Mouse (Mus musculus) embryonic stem cell, embryonic (primary cell): ENCODE measurements at regions not wholly inside any gene's neighbourhood (a gene's known extent, or its start where the extent isn't known, plus 50 kb on each side); places are given as distances from the start of the nearest gene placed in this dataset.

Experiments used
- CTCF ChIA-PET, 4 experiments: fragments of 300-600 bp in 2 of 4; fragments of 350-600 bp in 2 of 4; sonication (Branson Sonifier 250); formaldehyde crosslinking; loops; one replicate each; lab custom pipeline; 2022; ENCODE audit warnings: inconsistent platforms in 2 of 4; lab: Charles Lee
- POLR2A ChIA-PET, 4 experiments: fragments of 300-600 bp in 2 of 4; fragments of 350-600 bp in 2 of 4; sonication (Branson Sonifier 250); formaldehyde crosslinking; loops; one replicate each; lab custom pipeline; 2022; ENCODE audit warnings: antibody characterized with exemption in 4 of 4, inconsistent platforms in 1 of 4; lab: Charles Lee

DNA sequence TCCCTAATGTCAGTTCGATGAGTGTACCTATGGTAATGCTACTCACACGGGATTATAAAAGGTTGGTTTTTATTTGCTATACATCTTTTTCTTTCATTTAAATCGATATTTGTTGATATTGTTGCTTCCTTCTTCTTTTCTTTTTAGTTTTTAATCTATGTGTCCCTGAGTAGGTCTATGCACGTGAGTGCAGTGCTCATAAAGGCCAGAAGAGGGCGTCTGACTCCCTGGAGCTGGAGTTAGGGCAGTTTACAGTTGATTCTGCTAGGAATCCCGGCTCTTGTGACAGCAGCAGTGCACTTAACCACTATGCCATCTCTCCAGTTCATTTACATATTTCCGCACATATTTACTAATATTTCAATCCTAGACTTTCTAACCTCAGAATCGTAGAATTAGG, 275.0 kb upstream of the Pabpc6 start:
- ChIA-PET CTCF (interaction anchor here in 3 of 4 experiments (0.5 to 1.6 kb wide), 10 partner anchors 10 to 1441 kb away, joined by 3 to 5 read pairs (median 4); no protein-coding TSS in a partner anchor), POLR2A (no interaction called here)

DNA sequence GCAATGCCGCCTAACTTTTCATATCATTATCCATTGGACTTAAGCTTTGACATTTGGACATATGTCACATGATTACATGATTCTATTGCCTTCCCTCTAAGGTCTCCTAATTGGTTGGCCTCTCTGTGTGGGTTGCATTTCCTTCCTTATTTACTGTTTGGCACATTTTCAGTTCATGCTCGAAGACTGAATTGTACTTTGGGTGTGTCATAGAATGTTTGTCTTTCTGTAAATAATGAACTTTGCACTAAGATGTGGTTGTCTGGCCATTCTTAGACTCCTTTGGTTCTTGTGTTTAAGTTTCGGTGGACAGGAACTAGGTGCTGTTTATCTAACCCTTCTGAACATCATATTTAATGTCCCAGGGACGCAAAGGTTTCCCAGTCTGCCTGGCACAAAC, 272.7 kb upstream of the Pabpc6 start:
- POLR2A ChIA-PET: no interaction called here

DNA sequence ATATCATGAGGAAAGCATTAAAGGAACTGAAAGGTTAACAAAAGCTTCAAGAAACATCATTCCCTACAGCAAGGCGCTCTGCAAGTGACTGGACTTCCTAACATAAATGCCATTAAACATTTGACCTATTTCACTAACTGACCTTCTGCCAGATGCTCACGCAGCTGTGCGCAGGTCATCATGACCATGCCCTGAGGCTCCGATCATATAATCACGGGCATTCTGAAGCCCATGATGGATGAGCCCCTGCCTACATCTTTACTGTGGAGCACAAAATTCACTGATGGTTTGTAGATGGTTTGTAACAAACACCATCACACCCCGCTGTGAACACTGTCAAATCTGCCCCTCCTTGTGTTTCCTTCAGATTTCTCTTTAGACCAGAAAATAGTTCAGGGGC, 270.1 kb upstream of the Pabpc6 start:
- ChIA-PET POLR2A (interaction anchor here in 1 of 4 experiments (0.6 kb wide), 1 partner anchor 293 kb away, joined by 3 read pairs; no protein-coding TSS in a partner anchor), CTCF (interaction anchor here in 1 of 4 experiments (0.6 kb wide), 1 partner anchor 378 kb away, joined by 3 read pairs; no protein-coding TSS in a partner anchor)

More for the DNA sequence above, 272.7 kb upstream of the Pabpc6 start:
- CTCF ChIA-PET: no interaction called here

- ChIA-PET POLR2A (interaction anchor here in 2 of 4 experiments (0.6 to 1.3 kb wide), 3 partner anchors 11 to 41 kb away, joined by 3 to 6 read pairs (median 3); no protein-coding TSS in a partner anchor), CTCF (no interaction called here)
Measured at GRCm38 (mm10) chr17:9938426-9938825, 268.9 kb upstream of the Pabpc6 start.

GRCm38 (mm10) chr17:9937211-9937610, 267.7 kb upstream of the Pabpc6 start:
- POLR2A ChIA-PET: no interaction called here

GRCm38 (mm10) chr17:9932186-9932585, 262.7 kb upstream of the Pabpc6 start:
- ChIA-PET CTCF (no interaction called here), POLR2A (no interaction called here)

More at GRCm38 (mm10) chr17:9937211-9937610, 267.7 kb upstream of the Pabpc6 start:
- CTCF ChIA-PET: interaction anchor here in 2 of 4 experiments (0.5 to 0.7 kb wide), 2 partner anchors 597 to 664 kb away, joined by 3 read pairs; no protein-coding TSS in a partner anchor

GRCm38 (mm10) chr17:9931526-9931925, 262.0 kb upstream of the Pabpc6 start:
- POLR2A ChIA-PET: no interaction called here
- CTCF ChIA-PET: no interaction called here

DNA sequence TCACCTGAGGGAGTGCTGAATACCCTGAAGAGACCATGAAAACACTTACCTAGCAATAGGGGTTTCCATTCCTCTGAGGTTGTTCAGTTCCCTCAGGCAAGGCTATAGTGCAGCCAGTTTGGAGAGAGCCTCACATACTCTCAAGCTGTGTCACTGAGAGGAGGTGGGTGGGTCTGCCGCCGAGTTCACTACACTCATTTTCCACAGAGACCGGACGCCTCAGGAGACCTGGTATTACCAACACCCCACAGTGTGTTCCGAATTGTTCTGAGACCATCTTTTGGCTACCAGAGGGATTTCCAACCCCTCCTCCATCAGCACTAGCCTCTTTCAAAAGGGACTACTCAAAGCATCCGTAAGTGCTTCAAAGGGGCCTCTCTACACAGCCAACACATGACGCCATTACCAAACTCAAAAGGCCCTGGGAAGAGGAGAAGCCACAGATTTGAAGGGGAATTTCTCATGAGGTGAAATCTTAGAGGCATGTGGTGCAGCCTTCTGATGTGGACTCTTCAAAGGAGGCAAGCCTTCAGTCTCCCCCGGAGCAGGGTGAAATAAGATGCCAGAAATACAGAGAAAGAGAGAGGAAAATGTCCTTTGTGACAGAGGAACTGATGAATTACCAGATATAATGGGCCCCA, 260.1 kb upstream of the Pabpc6 start:
- ChIA-PET CTCF (no interaction called here), POLR2A (no interaction called here)

DNA sequence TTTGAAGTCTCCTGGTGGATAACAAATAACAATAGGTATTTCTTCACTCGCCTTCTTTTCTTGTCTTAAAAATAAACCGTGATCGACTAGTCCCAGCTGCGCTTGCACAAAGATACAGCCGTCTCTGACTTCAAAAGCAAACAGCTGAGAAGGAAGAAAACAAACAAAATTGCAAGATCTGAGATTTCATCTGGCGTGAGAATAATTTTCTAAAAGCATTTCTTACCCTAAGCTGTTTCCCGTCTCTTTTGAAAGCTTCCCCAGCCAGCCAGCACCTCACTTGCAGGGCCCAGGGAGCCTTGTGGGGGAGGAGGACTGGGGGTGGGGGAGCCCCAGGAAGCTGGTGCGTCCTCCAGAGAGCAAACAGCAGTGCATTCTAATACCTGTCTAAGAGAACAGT, 258.2 kb upstream of the Pabpc6 start:
- POLR2A ChIA-PET: interaction anchor here in 1 of 4 experiments (0.8 kb wide), 1 partner anchor 11 kb away, joined by 3 read pairs; no protein-coding TSS in a partner anchor
- CTCF ChIA-PET: no interaction called here

- ChIA-PET POLR2A (interaction anchor here in 1 of 4 experiments (0.5 kb wide), 1 partner anchor 251 kb away, joined by 3 read pairs; no protein-coding TSS in a partner anchor), CTCF (interaction anchor here in 2 of 4 experiments (0.6 kb wide), 2 partner anchors 17 to 213 kb away, joined by 3 to 9 read pairs; no protein-coding TSS in a partner anchor)
Measured at GRCm38 (mm10) chr17:9926308-9926707, 256.8 kb upstream of the Pabpc6 start.

- ChIA-PET POLR2A (no interaction called here), CTCF (no interaction called here)
Measured at GRCm38 (mm10) chr17:9921326-9921725, 251.8 kb upstream of the Pabpc6 start.

DNA sequence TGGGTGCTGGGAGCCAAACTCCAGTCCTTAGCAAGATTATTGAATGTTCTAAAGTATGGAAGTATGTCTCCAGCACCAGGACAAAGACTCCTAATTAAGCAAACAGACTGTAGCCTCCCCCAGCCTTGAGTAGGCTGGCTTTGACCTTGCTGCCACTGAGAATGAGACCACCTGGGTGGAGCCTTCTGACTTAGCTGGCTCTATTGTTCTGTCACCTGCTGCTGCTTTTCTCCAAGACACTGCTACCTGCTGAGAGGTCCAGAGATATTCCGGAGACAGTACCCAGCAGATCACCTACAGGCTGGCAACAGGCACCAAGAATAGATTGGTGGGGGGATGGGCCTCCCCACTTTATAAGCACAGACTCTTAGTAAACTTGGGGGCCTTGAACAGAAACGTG, 247.5 kb upstream of the Pabpc6 start:
- POLR2A ChIA-PET: interaction anchor here in 3 of 4 experiments (0.6 to 1.7 kb wide), 5 partner anchors 8 to 408 kb away, joined by 3 to 8 read pairs (median 3); no protein-coding TSS in a partner anchor
- CTCF ChIA-PET: interaction anchor here in 1 of 4 experiments (0.5 kb wide), 1 partner anchor 584 kb away, joined by 4 read pairs; no protein-coding TSS in a partner anchor

DNA sequence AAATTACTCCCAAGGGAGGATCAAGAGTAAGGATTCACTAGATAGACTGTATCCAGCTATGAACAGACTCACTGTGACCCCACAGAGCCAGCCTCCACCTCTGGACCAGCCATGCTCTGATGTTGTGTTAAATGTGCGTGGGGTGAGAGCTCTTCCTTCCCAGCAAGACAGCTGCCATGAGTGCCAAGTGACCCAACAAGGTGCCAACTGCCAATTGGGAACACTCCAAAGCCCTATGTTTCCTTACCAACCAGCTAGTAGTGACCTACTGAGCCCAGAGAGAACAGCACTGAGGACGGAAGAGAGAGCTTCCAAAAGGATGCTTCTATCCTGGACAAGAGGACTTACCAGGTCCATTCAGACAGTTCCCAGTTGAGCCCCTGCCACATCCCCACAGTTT, 241.3 kb upstream of the Pabpc6 start:
- CTCF ChIA-PET: no interaction called here
- POLR2A ChIA-PET: no interaction called here

GRCm38 (mm10) chr17:9907077-9907476, 237.6 kb upstream of the Pabpc6 start:
- CTCF ChIA-PET: interaction anchor here in 2 of 4 experiments (0.5 to 0.7 kb wide), 3 partner anchors 52 to 324 kb away, joined by 3 to 4 read pairs (median 3); no protein-coding TSS in a partner anchor
- POLR2A ChIA-PET: interaction anchor here in 1 of 4 experiments (1.1 to 1.4 kb wide), 2 partner anchors 10 kb away, joined by 3 read pairs; no protein-coding TSS in a partner anchor

DNA sequence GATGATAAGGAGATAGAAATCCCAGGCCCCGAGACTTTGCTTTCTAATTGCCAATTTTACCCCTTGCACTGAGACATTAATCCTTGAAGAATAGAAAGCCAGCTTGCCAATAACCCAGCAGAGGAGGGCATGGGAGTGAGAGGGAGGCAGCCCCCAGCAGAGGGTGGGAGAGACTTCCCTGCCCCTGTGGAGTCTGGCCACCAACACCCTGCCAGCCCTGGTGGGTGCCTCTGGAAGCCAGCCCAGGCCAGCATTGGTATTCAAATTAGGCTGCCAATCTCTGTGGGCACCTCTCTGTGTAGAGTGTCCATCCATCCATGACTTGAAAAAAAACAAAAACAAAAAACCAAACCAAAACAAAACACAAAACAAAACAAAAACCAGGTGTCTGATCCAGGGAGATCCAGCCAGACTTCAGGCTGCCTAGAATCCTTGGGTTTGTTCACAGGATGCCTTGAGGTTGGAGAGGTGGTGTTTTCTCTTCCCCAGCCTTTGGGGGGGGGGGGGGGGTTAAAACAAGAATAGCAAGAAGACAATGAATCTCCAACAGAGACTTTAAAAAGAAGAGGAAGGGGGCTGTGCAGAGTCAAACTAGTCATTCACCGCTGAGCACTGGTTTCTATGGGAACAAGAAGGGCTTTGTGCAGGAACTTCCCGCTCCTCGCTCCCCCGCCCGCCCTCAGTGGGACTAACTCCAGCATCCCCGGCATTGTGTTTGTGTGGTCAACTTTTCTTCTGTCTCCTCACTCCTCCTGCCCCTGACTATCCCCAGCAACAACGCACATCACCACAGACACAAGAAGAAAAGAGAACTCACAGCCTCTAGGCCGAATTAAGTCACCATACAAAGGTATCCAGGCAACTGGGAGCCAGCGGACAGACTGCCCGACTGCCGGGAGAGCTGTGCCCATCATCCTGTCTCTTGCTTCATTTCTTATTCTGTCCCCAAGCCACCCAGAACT, 236.3 kb upstream of the Pabpc6 start:
- POLR2A ChIA-PET: interaction anchor here in 1 of 4 experiments (0.6 to 1.2 kb wide), 6 partner anchors 10 to 766 kb away, joined by 3 to 4 read pairs (median 3); no protein-coding TSS in a partner anchor
- CTCF ChIA-PET: interaction anchor here in 1 of 4 experiments (0.6 kb wide), 1 partner anchor 595 kb away, joined by 4 read pairs; no protein-coding TSS in a partner anchor

DNA sequence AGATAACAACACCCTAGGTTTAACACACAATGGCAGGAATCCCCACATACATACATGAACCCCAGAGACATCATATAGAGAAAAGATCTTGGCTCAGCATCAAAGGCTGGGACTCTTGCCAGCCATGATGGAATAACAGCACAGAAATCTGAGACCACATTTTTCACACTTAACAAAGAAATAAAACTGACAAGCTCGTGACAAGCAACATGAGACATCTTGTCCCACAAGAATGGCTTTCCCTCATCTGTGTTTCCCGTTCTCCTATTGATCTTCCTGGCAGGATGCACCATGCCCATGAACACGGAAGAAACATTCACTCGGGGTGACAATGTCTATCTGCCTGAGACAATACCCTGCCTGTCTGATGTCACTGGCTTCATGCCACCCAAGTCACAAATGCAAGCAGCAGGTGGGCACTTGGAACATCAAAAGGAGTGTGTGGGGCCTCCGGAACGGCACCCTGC, 235.0 kb upstream of the Pabpc6 start:
- POLR2A ChIA-PET: interaction anchor here in 1 of 4 experiments (0.8 to 1.2 kb wide), 2 partner anchors 12 to 765 kb away, joined by 3 read pairs; no protein-coding TSS in a partner anchor

GRCm38 (mm10) chr17:9903313-9903712, 233.8 kb upstream of the Pabpc6 start:
- ChIA-PET POLR2A (interaction anchor here in 2 of 4 experiments (0.7 to 0.8 kb wide), 2 partner anchors 15 to 48 kb away, joined by 3 to 7 read pairs; no protein-coding TSS in a partner anchor), CTCF (interaction anchor here in 1 of 4 experiments (0.6 kb wide), 1 partner anchor 8 kb away, joined by 4 read pairs; no protein-coding TSS in a partner anchor)

More for the DNA sequence above, 235.0 kb upstream of the Pabpc6 start:
- CTCF ChIA-PET: interaction anchor here in 1 of 4 experiments (0.5 to 0.6 kb wide), 3 partner anchors 10 to 596 kb away, joined by 3 to 4 read pairs (median 4); no protein-coding TSS in a partner anchor

GRCm38 (mm10) chr17:9896964-9897363, 227.4 kb upstream of the Pabpc6 start:
- CTCF ChIA-PET: no interaction called here
- POLR2A ChIA-PET: interaction anchor here in 1 of 4 experiments (0.8 kb wide), 2 partner anchors 10 to 42 kb away, joined by 3 to 6 read pairs; no protein-coding TSS in a partner anchor
